Mouse (Mus musculus) midbrain, embryonic 11.5 days (tissue): ENCODE data around the gene Rgs16. TPM values are rescaled to one million over a fixed set of nuclear protein-coding genes. Genes with fewer than 3 reads are reported as not detected.

ENCODE experiments used
- ATAC-seq: fragments of 200-750 bp; cut with Nextera tagmentation; 2 replicates; pipeline ENCODE4 v1.8.0; 2017; ENCODE audit warnings: moderate TSS enrichment, moderate library complexity; ENCODE audit not compliant: low FRiP score
- DNase-seq: peaks from one replicate; pipeline ENCODE4 v3.0.0; 2015; ENCODE audit warnings: low spot score; ENCODE audit errors: missing footprints
- H3K27ac ChIP-seq: fragments of 300-500 bp; sonication (generic); 2 replicates; pipeline ENCODE4 v1.5.1; 2014; ENCODE audit warnings: low read depth, low read length
- H3K27me3 ChIP-seq: fragments of 300-500 bp; sonication (generic); 2 replicates; pipeline ENCODE4 v1.6.1; 2014; ENCODE audit warnings: mild to moderate bottlenecking, low read length, moderate library complexity, mixed read lengths; ENCODE audit not compliant: control insufficient read depth, insufficient read depth
- H3K36me3 ChIP-seq: fragments of 300-500 bp; sonication (generic); 2 replicates; pipeline ENCODE4 v1.6.1; 2014; ENCODE audit warnings: mild to moderate bottlenecking, low read length, moderate library complexity, mixed read lengths; ENCODE audit not compliant: control insufficient read depth, insufficient read depth
- H3K4me1 ChIP-seq: fragments of 300-500 bp; sonication (generic); 2 replicates; pipeline ENCODE4 v1.6.1; 2014; ENCODE audit warnings: low read length; ENCODE audit not compliant: control insufficient read depth, insufficient read depth
- H3K4me2 ChIP-seq: fragments of 300-500 bp; sonication (generic); 2 replicates; pipeline ENCODE4 v1.6.1; 2014; ENCODE audit warnings: mild to moderate bottlenecking, moderate library complexity
- H3K4me3 ChIP-seq: fragments of 300-500 bp; sonication (generic); 2 replicates; pipeline ENCODE4 v1.5.1; 2014; ENCODE audit warnings: low read depth, low read length
- H3K9ac ChIP-seq: fragments of 300-500 bp; sonication (generic); 2 replicates; pipeline ENCODE4 v1.6.1; 2014; ENCODE audit warnings: low read length
- H3K9me3 ChIP-seq: fragments of 300-500 bp; sonication (generic); 2 replicates; pipeline ENCODE4 v1.6.1; 2016; ENCODE audit warnings: low read length; ENCODE audit not compliant: control insufficient read depth
- WGBS: fragments of 180-500 bp; shearing (Covaris S2); extraction: QIAGEN DNeasy Blood & Tissue Kit; methylation state at CpG from one replicate; pipeline ENCODE4 v1.1.7; 2014; 5-methylcytosine and 5-hydroxymethylcytosine counted together
- polyA plus RNA-seq: library from polyadenylated mRNA; unstranded; fragments of >200 nt; fragmentation: Nextera tagmentation; extraction: Ambion mirVana; gene quantifications from 2 replicates; pipeline ENCODE4 v1.2.1, GENCODE M21; 2014

The Rgs16 gene
- polyA plus RNA-seq: 20.3 and 21.6 TPM in 2 replicates

- H3K27ac ChIP-seq: no peak within 1 kb of the TSS
Observed at GRCm38 (mm10) chr1:153740145-153740544, at the start of gene Rgs16. TSS of gene Rgs16 (plus strand) at chr1:153740349.

DNA sequence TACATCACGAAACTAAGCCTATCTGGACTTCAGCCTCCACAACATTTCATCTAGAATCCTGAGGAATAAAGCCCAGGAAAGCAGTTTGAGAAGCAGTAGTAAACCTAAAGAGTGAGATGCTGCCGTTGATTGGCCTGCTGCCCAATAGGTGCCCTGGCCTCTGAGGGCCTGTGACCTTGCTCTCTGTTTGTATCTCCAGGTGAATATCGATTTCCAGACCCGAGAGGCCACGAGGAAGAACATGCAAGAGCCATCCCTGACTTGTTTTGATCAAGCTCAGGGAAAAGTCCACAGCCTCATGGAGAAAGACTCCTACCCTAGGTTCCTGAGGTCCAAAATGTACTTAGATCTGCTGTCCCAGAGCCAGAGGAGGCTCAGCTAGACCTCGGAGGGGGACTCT lies 47.6 kb upstream of the Rgs16 start:
- H3K9ac ChIP-seq: no peak overlapping the region
- ATAC-seq (no peak), DNase-seq (no peak)
- no peak overlapping the region for H3K4me2 ChIP-seq
- no peak overlapping the region for H3K27ac ChIP-seq
- no peaks in the 10 kb centered on the region for H3K27me3 ChIP-seq
- no peaks in the 10 kb centered on the region; the same call in 1 of the 2 replicates for H3K4me1 ChIP-seq
- WGBS: 82% methylated on average over 6 of the region's 6 CpGs
- no peaks in the 10 kb centered on the region for H3K36me3 ChIP-seq
- H3K9me3 ChIP-seq: no peaks in the 10 kb centered on the region
- H3K4me3 ChIP-seq: no peak overlapping the region

More at GRCm38 (mm10) chr1:153740145-153740544, at the start of gene Rgs16:
- ATAC-seq: peak; percentile 81
- Histone ChIP-seq H3K27me3 (peaks cover 13% of the 10 kb centered on the region; the same call in 1 of the 2 replicates), H3K4me1 (peaks cover 32% of the 10 kb centered on the region), H3K9ac (peak within 1 kb of the TSS; percentile 65), H3K9me3 (no peaks in the 10 kb centered on the region), H3K4me3 (peak within 1 kb of the TSS; percentile 52), H3K36me3 (no peaks in the 10 kb centered on the region), H3K4me2 (peak within 1 kb of the TSS; percentile 71)
- peak; percentile 98 for DNase-seq
- 2% methylated on average over 28 of the region's 28 CpGs for WGBS

GRCm38 (mm10) chr1:153694372-153695120 lies 45.6 kb upstream of the Rgs16 start:
- Histone ChIP-seq H3K36me3 (no peaks in the 10 kb centered on the region), H3K4me3 (no peak overlapping the region), H3K27me3 (no peaks in the 10 kb centered on the region), H3K9ac (no peak overlapping the region), H3K4me2 (no peak overlapping the region), H3K4me1 (no peaks in the 10 kb centered on the region; the same call in 1 of the 2 replicates), H3K9me3 (no peaks in the 10 kb centered on the region), H3K27ac (no peak overlapping the region)
- 97% methylated on average over 6 of the region's 6 CpGs for WGBS
- DNase-seq (no peak), ATAC-seq (no peak)

DNA sequence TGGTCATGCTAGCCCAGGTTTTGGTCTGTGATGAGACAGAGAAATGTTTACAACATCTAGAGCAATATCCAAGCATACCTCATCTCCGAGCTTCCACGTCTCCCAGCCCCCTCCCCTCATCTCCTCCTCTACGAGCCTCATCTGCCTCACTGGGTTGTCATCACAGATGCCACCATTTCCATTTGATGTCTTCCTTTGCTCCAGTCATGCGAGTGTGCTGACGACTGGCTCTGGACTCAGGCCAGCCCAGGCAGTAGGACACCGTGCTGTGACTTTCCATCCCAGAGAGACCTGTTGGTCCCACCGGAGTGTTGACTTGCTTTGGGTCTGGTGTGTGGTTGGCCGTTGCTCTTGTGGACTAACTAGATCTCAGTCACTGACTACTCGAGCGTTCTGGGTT lies 44.8 kb upstream of the Rgs16 start:
- Histone ChIP-seq H3K4me3 (no peak overlapping the region), H3K4me1 (no peaks in the 10 kb centered on the region; the same call in 1 of the 2 replicates), H3K4me2 (no peak overlapping the region), H3K36me3 (no peaks in the 10 kb centered on the region), H3K9ac (no peak overlapping the region), H3K27ac (no peak overlapping the region), H3K27me3 (no peaks in the 10 kb centered on the region), H3K9me3 (no peaks in the 10 kb centered on the region)
- DNase-seq (no peak), ATAC-seq (no peak)
- WGBS: 92% methylated on average over 10 of the region's 10 CpGs

DNA sequence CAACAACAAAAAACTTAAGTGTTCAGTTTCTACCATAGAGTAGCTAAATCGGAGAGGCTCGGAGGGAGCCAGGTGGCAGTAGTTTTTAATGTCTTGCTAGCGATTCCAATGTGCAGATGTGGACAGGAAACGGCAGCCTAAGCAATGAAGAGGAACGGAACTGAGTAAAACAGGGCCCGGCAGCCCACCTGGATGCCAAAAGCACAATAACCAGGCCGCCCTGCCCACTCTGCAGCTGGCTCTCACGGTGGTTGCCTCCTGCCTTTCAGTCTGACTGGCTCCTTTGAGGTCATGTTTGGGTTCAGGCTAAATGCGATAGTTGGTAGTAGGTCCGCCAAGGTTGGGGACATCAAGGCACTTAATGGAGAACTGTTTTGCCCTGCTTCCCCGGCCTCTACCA lies 44.1 kb upstream of the Rgs16 start:
- 95% methylated on average over 11 of the region's 11 CpGs for WGBS
- no peaks in the 10 kb centered on the region; the same call in 1 of the 2 replicates for H3K4me1 ChIP-seq
- no peak for ATAC-seq

GRCm38 (mm10) chr1:153696541-153696940 lies 43.6 kb upstream of the Rgs16 start:
- 93% methylated on average over 4 of the region's 4 CpGs for WGBS
- DNase-seq (no peak), ATAC-seq (no peak)
- Histone ChIP-seq H3K27me3 (no peaks in the 10 kb centered on the region), H3K27ac (no peak overlapping the region), H3K4me2 (no peak overlapping the region), H3K4me1 (no peaks in the 10 kb centered on the region; the same call in 1 of the 2 replicates), H3K36me3 (no peaks in the 10 kb centered on the region), H3K4me3 (no peak overlapping the region), H3K9ac (no peak overlapping the region), H3K9me3 (no peaks in the 10 kb centered on the region)

More for the DNA sequence above, 44.1 kb upstream of the Rgs16 start:
- Histone ChIP-seq H3K9ac (no peak overlapping the region), H3K27ac (no peak overlapping the region), H3K36me3 (no peaks in the 10 kb centered on the region), H3K9me3 (no peaks in the 10 kb centered on the region), H3K27me3 (no peaks in the 10 kb centered on the region), H3K4me2 (no peak overlapping the region), H3K4me3 (no peak overlapping the region)
- DNase-seq: no peak

DNA sequence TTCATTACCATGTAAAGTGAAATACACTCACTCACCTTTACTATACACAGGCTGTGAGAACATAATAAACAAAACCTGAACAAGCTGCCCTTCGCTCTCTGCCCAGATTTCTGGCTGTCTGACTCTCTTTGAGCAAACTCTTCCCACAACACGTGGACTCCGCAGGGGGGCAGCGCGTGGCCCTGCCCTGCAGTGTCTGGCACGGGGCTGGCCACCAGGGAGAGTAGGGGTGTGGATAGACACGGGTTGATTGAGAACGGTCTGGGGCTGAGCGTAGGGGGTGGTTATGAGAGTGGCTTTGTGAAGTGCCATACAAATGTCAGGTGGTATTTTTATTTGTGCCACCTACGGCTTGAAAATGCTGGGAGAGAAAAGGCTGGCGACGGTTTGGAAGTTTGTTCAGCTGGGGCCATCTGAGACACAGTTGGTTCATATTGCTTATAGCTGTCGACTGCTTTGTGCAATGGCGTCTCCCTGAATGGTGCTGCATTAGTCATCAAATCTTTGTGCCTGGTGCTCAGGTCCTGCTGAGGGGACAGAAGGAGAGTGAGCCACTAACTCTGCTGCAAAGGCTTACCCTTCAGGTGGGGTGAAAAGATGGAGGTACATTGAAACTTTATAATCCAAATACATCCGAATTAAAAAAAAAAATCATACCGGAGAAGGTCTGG lies 42.4 kb upstream of the Rgs16 start:
- ATAC-seq (no peak), DNase-seq (no peak)
- Histone ChIP-seq H3K27me3 (no peaks in the 10 kb centered on the region), H3K4me2 (no peak overlapping the region), H3K9ac (no peak overlapping the region), H3K9me3 (no peaks in the 10 kb centered on the region), H3K36me3 (no peaks in the 10 kb centered on the region), H3K27ac (no peak overlapping the region), H3K4me3 (no peak overlapping the region), H3K4me1 (peaks cover 5% of the 10 kb centered on the region)
- WGBS: 74% methylated on average over 16 of the region's 16 CpGs

- peaks cover 11% of the 10 kb centered on the region for H3K4me1 ChIP-seq
- no peak overlapping the region for H3K4me3 ChIP-seq
- no peak overlapping the region for H3K9ac ChIP-seq
- no peak for ATAC-seq
- H3K27me3 ChIP-seq: no peaks in the 10 kb centered on the region
- no peaks in the 10 kb centered on the region for H3K9me3 ChIP-seq
- no peaks in the 10 kb centered on the region for H3K36me3 ChIP-seq
- no peak for DNase-seq
- no peak overlapping the region for H3K4me2 ChIP-seq
- WGBS: 75% methylated on average over 7 of the region's 7 CpGs
- no peak overlapping the region for H3K27ac ChIP-seq
Observed at GRCm38 (mm10) chr1:153698311-153699084, 41.7 kb upstream of the Rgs16 start.
